Mouse (Mus musculus) retina, postnatal 7 days (tissue): ENCODE data around the gene Otud7a.

ENCODE experiments used
- DNase-seq: peaks from one replicate; pipeline ENCODE4 v3.0.0-alpha.2; 2012; ENCODE audit warnings: low read depth, low spot score

Gene Otud7a

DNA sequence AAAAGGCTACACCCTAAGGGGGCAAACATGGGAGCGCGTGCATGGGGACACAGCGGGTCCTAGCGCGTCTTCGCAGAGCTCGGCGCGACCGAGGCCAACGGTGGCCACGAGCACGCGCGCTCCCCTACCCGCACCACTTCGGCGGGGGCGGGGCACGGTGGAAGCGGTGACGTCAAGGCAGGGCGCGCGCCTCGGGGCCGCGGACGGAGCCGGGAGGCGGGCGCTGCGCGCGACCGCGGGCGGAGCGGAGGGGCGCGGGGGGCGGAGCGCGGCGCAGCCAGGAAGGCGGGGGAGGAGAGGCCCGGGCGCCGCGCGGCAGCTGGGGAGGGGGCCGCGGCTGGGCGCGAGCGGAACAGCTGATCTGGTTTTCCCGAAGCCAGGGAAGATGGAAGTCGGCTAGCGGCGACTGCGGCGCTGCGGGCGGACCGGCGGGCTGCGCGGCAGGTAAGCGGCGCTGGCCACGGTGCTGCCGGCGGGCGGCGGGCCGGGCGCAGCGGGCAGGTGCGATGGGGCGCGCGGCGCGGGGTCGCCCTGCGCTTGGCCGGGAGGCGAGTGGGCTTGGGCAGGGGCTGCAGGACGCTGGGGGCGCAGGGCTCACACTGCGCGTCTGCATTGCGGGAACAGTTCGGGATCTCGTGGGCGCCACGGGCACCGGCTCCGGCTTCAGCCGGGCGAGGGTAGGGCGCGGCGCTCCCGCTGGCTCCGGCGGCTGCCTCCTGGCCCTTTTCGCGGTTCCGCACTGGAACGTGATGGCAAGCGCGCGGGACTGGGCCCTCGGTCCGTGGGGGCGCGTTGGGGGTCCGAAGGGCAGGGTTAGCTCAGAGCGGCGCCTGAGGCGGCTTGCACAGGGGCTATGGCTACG is at the start of gene Otud7a:
Otud7a (plus strand) TSS at position 268 of the 862 bp plus-strand sequence.
- peak; percentile 80 for DNase-seq

DNA sequence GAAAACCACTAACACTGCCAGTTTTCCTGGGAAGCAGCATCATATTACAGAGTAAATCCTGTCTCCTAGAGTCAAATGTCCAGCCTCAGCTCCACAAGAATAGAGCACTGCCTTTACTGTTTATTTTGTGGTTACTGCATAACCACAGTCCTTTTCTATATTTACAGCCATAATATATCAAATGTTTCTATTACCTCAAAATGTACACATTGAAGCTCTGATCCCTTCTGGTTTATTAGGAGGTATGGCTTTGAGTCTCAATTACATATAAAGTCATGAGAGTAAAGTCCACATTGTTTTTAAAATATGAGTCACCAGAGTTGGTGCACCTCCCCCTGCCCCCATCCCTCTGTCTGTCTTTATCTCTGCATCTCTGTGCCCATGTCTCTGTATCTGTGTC is 38.6 kb upstream of the Otud7a start:
- DNase-seq, result no peak

DNA sequence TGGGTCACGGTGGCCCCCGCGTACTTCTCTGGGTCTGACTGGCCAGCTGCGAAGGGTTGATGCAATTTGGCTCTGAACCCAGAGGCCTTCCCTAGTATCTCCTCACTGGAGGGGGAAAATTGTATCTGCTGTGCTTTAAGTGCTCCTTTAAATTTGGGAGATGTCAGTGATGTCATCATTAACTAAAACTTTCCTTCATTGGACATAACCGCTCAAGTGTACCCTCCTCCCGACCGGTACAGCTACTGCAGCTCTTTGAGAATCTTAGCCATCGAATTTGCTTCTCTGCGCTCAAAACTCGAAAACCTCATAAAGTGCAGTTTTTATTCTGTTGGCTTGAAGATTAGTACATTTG is 772 bp downstream of the Otud7a start:
- no peak for DNase-seq

DNA sequence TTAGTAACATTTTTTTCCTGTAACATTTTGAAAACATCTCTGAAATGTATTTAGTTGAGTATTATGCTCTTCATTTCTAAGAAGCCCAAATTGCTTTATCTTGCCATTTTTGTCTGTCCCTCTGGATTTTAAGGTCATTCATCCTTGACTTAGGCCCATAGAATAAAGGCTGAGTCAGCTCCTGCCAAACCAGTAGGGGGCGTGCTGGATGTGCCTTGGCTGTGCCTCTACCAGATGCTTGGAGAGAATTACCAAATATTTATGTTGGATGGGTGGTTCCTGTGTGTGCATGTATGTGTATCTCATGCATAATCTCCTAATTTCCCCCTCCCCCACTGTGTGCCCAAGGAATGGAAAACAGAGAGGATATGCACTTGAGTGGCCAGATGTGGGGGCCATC is 2.4 kb downstream of the Otud7a start:
- no peak for DNase-seq

DNA sequence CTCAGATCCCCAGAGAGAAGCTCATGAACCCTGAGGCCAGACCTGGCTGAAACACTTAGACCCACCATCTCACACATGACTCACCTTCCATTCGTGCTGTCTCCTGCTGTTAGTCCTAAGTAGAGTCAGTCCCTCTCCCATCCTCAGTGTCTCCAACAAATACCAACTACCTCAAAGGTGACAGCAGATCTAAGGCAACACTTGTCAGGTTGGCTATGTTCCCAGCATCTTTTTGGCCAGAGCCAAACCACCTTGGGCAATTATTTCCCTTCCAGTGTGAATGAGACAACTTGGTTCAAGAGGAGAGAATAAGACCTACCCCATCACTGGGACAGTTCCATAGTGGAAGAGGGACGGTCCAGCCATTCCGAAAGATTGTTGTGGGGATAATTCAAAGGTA is 10.7 kb downstream of the Otud7a start:
- DNase-seq, result no peak

DNA sequence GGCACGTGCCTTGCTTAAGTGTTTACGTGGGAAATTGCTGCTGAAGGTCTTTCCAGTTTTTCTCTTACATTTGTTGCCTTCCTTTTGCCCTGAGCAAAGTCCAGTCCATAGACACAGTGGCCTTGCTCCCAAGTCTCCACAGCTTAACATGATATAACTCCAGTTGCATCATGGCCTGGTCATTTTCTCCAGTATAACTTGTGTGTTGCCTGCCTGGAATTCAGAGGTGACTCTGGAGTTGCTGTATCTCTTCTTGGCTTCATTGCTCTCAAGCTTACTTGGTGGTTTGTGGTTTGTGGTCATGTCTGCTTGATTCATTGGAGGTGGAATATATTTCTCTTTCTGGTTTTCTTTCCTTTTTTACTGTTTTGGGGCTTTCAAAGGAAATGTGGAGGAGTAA is 17.7 kb downstream of the Otud7a start:
- no peak for DNase-seq

DNA sequence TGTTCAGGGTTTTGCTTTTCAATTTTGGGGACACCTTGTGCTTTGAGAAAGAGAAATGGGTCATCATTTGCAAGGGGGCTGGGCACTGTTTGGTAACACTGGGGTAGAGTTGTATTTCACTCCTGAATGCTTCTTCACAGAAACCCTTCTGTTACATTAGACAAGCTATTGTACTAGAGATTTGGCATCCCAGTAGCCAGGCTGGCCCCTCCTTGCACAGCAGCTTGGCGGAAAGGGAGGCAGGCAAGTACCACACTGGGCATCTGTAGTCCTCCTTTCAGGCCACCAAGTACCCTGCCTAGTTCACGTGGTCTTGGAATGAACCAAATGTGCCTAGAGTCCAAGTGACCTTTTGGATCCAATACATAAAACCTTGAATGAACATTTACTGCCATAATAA is 18.1 kb downstream of the Otud7a start:
- DNase-seq, result no peak

DNA sequence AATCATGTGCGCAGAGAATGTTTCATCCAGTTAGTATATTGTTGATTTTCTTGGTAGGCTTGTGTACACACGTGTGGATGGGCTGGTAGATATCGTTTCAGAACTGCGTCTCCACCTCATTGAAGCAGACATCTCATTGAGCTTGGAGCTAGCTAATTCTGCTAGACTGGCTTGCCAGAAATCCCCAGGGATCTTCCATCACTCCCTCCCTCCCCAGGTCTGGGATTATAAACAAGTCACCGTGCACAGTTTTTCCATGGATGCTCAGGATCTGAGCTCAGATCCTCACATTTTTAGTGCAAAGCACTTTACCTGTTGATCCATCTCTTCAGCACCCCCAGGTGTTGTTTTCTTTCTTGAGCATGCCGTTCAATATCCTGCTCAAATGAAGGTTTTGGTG is 22.2 kb downstream of the Otud7a start:
- no peak for DNase-seq

DNA sequence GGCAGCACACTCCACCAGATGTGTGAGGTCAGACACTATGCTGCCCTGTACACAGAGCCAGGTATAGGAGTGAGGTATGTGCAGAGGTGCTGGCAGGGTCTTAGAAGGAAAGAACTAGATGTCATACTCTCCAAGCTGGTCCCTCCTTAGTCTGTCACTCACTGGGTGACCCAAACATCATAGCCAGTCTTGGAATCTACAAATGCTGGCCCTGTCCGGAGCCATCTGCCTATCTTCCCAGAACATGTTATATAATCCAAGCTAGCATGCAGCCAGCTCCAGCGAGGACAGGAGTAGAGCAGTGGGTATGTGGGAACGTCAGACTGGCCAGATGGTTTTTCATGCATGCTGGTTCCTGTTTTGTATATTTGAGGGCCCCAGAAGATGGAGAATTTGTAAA is 23.7 kb downstream of the Otud7a start:
- DNase-seq, result no peak

DNA sequence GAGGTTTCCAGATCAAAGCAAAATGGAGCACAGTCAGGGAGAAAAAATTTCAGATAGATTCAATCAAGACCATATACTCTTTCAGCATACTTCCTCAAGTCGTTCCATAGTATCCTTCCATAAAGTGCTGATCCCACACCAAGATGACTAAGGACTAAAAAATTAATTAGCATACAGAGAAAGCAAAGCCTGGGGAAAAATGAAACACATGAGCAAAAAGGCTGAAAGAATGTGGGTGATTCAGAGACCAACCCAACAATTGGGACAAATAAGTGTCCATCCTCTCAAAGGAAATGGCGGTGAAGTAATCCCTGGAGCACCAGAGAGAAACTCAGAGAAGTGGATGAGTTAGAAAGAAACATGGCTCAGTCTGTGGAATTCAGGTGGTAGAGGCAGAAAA is 38.5 kb downstream of the Otud7a start:
- DNase-seq, result no peak

DNA sequence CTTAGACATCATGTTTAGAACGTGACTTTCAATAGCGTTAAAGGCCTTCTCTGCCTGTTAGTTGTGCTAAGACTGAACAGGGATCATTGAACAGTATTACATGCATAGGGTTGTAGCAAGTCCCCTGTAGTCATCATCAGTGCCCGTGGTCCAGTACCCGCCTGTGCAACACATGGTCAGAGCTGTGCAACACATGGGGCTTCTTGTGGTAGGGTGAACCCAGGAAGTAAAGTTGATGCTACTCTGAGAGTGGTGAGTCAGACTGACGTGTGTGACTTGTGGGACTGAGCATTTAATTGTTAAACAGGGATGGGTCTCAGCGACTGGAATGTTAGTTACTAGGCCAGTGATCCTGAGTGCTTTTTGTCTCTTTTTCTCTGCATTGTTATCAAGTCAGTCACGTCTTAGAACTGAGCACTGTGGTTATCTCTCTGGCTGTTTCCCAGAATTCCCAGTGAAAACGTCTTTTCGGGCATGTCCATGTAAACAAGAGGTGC is 52.5 kb downstream of the Otud7a start:
- no peak for DNase-seq

DNA sequence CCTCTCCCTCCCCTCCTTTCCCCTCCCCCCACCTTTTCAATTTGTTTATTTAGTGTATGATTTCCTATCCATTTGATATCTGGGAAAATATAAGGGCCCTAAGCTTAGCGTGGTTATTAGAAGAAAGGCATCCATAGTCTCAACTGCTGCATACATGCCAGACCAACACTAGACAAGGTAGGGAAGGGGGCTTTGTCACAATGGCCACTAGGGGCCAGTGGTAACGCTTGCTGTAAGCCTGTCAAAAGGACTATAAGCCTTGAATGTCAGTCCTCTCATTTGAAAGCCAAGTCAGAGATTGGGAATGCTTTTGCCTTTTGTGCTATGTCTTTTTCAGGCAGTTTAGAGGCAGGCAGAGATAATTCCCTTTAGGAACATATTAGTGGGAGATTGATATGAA is 59.7 kb downstream of the Otud7a start:
- peak; percentile 16 for DNase-seq

DNA sequence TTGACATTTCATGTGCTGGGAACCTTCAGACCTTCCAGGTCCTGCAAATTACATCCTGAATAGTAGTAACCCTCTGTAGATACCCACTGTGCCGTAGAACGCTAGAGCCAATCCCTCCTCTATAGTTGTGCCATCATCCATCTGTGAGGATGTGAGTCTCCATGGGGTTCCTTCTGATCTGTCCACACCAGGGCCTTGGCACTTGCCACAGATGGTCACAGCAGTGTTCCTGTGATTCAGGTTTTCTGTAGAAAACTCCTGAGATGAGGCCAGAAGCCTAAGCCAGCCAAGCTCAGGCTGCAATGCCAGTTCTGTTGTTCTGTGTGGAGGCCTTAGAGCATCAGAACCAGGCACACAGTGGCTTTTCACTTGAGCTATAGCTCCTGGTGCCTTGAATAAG is 63.5 kb downstream of the Otud7a start:
- no peak for DNase-seq

DNA sequence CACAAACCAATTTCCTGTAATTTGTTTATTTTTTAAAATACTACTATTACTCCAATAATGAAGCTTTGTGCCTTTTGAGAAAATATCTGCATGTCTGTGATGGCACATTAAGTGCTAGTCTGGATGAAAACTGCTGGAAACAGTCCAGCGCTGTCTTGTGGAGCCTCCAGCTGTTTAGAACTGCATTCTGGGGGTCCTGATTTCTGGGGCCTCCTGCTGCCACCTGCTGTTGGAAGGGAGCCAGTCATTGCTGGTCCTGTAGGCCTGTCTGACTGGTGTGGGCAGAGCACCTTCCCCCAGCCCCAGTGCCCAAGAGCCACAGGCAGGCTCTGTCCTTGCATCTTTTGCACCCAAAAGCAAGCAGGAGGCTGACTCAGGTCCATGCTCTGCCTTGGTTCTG is 65.3 kb downstream of the Otud7a start:
- no peak for DNase-seq

DNA sequence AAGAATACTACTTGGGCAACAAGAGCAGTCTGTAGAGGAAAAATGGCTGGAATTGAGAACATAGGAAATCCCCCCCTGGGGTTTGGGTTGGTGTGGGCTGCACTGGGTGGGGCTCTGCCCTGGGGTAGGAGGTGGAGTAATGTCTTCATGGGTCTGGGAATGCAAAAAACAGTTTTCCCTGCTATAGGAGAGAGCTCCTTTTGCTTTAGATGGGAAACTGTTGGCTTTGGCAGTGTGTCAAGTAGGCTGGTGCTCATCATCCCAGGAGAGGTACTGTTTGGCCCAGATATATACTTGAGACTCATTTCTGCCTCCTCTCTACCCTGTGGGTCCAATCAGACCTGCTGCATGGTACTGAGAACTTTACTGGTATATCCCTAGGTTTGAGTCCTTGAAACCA is 66.9 kb downstream of the Otud7a start:
- no peak for DNase-seq

DNA sequence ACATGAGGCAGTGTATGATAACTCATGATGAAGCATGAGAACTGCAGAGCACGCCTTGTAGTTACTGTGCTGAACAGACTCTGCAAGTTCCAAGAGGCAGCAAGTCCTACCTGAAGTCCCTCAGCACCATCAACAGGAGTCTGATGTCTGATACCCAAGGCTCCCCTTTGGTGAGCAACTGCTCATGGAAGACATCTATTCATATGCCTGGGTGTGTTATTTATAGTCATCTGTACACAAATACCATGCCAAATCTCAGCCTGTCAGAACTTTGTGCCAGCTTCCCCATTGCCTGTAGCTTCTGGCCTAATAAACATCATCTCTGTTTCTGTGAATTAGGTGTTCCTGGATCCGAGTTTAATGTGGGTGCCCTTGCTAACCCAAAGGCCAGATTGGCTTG is 68.0 kb downstream of the Otud7a start:
- DNase-seq, result no peak

DNA sequence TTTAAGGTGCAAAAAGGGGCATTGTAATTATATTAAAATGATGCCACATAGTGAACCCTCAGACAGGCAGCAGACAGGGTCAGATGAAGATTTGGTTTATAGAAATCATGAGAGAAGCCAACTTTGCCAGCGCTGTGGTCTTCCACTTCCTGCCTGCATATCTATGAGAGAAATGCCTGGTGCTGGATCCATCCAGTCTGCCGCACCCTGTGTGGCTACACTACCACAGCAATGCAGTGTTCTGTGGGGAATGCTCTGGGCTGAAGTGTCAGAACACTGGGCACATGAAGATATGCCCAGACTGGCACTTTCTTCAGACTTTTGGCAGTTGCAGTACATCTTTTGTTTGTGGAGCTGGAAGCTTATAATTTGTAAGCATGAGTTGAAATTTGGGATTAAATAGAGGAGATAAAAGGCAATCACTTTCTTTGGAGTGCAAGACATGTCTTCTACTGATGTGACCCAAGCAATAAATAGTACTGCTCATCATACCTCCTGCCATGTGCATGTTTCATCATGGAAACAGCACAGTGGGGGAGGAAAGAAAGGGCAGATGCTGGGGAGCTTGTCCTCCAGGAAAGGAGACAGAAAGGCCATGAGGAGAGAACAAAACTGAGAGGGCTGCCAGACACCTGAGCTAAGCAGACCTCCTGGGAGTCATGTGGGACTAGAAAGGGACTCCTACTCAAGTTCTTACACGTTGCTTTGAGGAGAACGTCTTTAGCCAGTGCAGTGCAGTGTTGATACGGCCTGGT is 71.8 kb downstream of the Otud7a start:
- DNase-seq, result no peak

DNA sequence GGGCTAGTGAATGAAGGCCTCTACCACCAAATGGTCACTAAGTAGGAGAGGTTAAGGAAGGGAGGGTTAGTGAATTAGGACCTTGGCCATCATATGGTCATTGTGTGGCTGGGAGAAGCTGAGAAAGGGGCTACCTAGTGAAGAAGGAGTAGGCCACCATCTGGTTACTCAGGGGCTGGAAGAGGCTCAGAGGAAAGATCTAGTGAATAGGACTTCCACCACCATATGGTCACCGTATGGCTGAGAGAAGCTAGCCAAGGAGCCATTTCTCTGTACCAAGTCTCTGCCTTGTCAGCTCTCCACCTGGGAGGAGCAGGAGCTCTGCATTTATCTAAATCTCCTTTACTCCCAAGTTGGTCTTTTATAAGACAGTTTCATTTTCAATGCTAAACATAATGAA is 75.7 kb downstream of the Otud7a start:
- no peak for DNase-seq

DNA sequence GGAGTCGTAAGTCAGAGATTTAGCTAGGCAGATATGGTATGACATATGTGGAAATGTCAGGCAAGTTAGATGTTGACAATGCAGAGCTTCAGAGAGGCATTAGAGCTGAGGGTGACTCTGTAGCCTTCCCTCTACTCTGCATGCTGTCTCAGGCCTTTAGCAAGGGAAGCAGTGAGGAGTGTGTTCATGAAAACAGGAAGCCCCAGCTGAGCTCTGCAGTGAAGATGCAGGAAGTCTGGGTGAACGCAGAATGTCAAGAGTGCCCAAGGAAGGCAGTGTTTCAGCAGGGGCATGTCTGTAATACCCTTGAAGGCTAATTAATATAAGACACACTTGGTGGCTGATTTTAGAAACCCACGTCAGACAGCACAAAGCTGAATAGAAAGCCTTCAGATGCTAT is 77.9 kb downstream of the Otud7a start:
- DNase-seq, result no peak

DNA sequence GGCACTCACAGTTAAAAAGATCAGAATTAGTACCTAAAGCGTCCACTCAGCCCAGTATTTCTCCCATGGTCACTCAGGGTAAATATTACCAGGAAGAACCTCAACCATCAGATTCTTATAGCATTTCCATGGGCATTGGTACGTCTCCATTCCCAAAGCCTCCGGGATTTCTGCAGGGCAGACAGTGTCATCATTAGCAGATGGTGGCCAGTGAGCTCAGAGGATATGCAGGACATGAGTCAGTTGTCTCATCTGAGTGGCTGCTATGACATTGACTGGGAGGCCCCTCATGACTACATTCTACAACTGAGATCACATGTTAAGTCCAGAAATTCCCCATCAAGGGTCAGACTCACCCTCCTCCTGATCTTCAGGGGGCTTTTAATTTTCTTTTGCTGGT is 78.5 kb downstream of the Otud7a start:
- no peak for DNase-seq

DNA sequence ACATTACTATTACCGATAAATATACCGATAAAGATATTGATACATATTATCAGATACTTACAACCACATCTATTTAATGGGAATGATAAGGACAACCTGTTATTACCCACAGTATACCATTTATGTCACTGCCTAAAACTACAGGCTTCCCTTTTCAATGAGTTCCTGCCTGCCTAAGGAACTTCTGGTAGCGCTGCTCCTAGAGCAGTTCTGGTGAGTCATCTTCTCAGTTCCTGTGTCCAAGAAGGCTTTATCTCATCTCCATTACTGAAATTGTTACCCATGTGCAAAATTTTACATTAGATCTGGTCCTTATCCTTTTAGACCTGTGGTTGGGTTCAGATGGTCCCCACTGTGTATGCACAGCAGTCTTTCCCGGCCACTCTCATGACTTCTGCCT is 95.7 kb downstream of the Otud7a start:
- DNase-seq, result no peak

DNA sequence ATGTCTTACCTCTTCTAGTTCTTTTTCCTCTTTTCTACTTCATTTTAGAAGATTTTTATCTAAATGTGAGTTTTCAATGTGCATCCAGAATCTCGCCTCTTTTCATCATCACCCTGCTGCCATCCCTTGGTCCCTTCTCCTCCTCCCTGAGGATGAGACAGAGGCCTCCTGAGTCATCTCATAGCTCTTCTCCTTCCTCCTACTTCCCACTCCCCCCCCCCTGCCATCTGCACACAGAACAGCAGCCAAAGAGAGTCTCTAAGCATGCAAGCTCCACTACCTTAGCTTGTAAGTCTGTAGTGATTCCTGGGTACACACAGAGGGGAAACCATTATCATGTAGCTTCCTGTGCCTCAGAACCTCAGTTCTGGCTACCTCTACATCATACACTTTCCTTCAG is 109.9 kb downstream of the Otud7a start:
- DNase-seq, result no peak

DNA sequence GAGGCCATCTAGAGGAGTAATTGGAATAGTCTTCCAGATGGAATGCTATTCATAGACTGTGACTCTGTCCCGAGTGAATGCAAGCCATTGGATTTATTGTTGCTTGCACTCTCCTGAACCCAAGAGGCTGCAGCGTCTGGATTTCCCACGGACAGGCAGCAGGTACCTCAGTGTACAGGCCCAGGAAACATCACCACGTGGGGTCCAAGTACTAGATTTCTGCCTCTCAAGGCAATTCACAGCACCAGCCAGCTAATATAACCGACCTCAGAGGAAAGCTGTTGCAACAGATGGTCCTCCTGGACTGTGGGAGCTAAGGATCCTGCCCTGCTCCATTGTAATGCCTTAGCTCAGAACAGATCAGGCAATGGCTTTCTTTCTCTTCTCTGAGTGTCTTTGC is 111.8 kb downstream of the Otud7a start:
- no peak for DNase-seq
